Mouse (Mus musculus) right cerebral cortex, postnatal 36 days (tissue): ENCODE measurements at regions not wholly inside any gene's neighbourhood (a gene's known extent, or its start where the extent isn't known, plus 50 kb on each side); places are given as distances from the start of the nearest gene placed in this dataset.

Source experiments
- DNase-seq, 2 experiments: peaks; one replicate each; pipeline ENCODE4 v3.0.0; 2022; ENCODE audit warnings: low spot score in 2 of 2, mixed read lengths in 1 of 2

GRCm38 (mm10) chr1:71948686-71949085 lies 263.4 kb downstream of the Mreg start:
- DNase-seq: no peak

DNA sequence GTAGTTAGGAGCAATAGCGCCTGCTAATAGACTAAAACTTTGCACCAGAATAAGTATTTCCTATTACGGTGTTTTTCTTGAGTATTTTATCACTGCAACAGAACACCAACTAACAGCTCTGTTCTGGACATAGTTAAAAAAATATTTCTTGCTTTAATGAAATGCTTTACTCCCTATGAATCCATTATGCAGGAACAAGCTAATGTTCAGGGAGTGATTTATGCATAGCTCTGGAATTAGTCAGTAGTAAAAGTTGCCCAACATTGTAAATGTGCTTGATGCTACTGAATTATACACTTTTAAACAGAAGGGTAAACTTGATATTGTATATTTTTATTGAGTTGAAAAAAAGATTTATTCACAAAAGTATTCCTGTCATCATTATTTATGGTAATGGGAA lies 264.6 kb downstream of the Mreg start:
- DNase-seq: no peak

DNA sequence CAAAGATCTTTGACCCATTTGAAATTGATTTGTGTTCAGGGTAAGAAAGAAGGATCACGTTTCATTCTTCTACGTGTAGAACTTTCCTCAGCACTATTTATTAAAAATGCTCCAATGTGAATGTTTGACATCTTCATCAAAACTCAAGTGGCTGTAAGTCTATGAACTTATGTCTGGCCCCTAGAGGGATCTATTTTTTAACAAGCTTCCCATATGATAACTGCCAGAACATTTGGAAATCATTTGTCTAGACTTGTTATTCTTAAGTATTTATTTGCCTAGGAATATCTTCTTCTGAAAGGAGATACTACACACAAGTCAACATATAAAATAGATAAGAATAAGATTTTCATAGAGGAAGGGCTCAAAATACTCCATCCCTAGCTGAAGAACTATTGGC lies 265.2 kb downstream of the Mreg start:
- DNase-seq: no peak

DNA sequence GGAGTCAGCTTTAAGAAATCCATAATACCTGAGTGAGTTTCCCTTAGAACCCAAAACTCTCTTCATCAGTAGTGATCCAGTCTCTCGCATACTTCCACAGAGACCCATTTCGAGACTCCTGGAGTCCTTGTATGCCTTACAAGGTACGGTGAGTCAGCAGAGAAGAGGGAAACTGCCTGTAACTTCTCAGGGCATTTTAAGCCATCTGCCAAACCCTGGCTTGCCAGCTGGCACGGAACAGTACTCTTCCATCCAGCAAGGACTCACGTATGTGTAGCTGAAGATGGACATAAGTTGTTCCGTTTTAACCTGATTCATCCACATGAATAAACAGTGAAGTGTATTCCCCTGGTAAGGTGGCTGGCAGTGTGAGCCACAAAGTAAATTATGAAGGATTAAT lies 267.0 kb downstream of the Mreg start:
- DNase-seq: peak in 1 of 2 experiments; percentile 12

DNA sequence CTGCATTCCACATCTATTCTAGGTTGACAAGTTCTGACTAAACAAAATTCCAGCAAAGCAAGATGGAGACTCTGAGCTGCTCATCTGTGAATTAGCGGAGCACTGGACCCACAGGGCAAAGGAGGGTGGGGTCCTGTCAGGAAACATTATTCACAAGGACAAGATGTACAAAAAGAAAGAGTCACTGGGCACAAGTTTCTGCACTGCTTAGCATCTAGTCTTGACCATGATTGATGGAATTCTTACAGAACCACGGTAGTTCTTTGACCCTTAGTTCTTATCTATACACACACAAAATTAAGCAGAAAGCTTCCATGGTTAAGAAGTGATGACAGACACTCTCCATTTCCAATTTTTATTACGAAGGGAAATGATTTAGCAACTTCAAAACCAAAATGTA lies 267.6 kb downstream of the Mreg start:
- no peak for DNase-seq

GRCm38 (mm10) chr1:71942145-71942544 lies 270.0 kb downstream of the Mreg start:
- DNase-seq: no peak

- DNase-seq: no peak
Observed at GRCm38 (mm10) chr1:71941688-71942087, 270.4 kb downstream of the Mreg start.

DNA sequence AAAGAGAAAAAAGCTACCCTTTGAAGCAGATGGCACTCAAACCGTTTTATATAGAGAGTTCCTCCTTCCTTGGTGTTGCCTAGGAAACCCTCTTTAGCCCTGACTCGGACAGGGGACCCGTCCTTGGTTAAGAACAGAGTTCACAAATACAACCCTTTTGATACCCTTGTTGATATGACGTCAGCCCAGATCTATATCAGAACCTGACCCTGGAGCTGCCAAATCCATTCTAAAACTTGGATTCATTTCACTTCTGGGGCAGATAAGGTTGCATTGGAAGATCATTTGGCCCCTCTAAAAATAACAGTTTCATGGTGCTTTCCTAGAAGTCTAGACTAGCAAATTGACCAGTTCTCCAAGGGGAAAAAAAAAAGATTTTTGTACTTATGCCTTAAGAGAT lies 271.2 kb downstream of the Mreg start:
- no peak for DNase-seq

DNA sequence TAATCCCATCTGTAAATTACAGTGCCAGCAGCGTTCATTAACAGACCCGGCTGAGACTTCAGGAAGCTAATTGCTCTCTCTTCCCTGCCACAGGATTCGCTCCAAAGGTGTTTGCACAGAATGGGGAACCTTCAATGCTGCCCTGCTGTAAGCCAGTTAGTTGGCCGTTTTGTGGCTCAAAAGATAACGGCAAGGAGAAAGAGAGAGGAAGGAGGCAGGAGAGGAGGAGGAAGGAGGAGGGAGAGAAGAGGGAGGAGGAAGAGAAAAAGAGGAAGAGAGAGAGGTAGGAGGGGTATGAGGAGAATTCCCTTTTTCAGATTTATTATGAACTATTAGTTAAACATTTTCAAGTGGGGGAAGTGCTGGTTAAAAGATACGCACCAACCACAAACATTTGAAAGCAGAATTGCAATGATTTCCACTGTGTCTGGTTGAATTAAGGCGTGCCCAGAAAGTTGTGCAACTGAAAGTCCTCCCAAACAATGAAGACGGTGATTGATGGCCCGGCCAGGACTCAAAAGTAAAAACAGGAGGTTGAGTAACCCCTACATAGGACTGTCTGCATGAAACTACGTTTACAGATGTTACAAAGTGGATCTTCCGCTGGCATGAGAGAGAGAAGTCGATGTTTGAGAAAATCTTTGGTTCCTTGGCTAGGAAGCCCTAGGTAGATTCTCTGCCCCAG lies 273.6 kb downstream of the Mreg start:
- DNase-seq: no peak

DNA sequence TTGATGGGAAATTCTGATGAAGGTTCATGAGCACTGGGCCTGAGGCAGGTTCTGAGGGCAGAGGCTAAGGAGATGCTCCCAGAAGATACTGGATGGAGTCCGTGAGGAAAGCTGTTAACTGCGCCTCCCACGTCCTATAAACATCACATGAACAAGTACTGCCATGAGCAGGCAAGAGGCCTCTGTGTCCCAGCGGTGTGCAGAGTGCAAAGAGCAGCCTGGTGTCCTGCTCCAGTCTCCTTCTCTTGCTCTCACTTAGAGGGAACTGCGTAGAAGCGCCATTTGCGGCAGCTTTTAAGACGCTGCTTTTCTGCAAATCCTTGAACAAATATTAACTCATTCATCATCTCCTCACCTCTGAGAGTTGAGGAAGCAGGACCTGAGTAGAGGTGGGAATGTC lies 274.2 kb downstream of the Mreg start:
- DNase-seq: no peak

- no peak for DNase-seq
Observed at GRCm38 (mm10) chr1:71937168-71937567, 274.9 kb downstream of the Mreg start.

DNA sequence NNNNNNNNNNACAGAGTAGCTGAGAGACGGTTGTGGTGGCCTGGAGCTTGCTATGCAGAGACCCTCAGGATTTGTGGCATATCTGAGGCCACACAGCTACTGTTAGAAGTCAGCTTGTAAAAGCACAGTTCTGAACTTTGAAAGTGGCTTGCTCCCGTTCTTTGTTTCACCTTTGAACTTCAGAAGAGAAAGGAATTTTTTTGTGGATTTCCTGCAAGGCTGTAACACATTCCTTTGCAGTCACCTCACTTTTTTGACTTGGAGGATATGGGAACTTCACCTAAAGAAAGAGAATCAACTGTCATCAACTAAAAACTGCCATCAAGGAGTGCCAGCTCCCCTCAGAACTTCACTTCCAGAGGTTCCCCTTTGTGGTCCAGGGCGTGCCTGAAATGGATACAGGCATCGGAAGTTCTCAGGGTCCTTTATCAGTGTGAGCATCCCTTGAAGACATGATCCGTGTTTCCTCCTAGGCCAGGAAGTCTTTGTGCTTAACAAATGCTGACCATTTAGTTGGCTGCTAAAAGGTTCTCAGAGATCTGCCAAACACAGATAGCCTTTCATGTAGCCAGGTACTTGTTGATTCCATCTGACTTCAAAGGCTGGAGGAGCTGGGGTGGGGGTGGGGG lies 275.5 kb downstream of the Mreg start:
- DNase-seq: no peak

DNA sequence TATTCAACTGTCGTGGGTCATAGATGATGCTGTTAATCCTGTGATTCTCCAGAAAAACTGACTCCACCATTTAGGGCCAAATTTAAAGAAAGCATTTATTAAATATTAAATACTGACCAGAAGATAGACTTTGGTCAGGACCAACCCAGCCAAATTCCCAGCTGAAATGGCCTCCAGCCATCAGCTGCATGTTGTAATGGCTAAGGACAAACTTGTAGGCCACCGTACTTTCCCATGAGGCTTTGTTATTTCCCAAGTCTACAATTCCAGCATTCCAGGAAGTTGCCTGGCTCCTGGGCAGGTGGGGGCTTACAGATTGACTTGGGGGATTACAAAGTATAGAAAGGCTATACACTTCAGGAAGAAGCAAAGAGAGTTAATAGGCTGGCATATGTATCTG lies 272.5 kb upstream of the Fn1 start:
- DNase-seq: no peak

- no peak for DNase-seq
Observed at GRCm38 (mm10) chr1:71924884-71925283, 271.9 kb upstream of the Fn1 start.

- no peak for DNase-seq
Observed at GRCm38 (mm10) chr1:71923731-71924130, 270.7 kb upstream of the Fn1 start.

- DNase-seq: no peak
Observed at GRCm38 (mm10) chr1:71921456-71921855, 268.5 kb upstream of the Fn1 start.

DNA sequence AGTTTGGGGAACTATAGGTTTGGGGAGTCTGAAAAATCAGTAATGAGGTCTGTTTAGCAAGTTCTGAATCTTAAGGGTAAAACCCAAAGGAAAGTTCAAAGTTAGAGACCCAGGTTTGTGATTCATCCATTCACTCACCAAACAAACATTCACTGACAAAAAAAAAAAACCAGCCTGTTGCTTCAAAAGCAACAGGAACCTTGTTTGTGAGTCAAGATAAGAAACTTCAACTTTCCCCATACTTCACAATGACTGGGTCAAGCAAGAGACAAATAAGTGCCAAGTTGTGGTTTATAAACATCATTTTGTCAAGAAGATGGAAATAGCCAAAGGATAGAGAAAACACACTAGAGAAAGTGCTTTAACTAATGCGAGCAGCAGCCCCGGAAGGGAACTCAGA lies 266.9 kb upstream of the Fn1 start:
- no peak for DNase-seq

- no peak for DNase-seq
Observed at GRCm38 (mm10) chr1:71917021-71917420, 264.0 kb upstream of the Fn1 start.

DNA sequence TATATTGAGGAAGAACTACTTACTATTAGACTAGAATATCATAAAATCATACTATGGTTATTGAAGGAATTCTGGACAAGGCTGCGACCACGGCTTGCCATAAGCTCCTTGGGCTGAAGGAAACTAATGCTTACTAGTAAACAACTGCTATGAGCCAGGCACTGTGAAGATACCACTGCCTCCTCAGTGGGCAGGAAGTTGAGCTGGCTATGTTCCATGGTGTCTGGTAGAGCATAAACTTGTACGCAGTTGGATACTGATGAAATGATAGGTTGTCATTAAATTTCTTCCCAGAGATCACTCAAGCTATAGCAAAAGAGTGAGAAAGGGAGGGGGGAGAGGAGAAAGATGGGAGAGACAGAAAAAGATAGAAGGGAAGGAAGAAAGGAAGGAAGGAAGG lies 261.4 kb upstream of the Fn1 start:
- DNase-seq: no peak

DNA sequence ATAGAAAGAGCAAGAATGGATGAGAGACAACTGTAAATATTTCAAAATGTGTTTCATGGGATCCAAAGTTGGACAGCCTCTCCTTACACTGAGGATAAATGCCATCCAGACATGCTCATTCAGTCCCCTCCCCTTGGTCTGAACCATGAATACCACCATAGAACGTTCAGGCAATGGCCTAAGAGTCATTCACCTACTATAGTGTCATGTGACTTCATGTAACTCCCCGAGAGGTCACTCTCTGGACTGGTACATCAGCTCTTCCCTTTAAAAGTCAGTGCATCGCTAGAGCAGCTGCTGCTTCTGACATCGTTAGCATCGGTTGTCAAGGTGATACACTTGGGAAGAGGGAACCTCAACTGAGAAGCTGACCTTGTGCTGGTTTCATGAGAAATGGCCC lies 260.2 kb upstream of the Fn1 start:
- DNase-seq: no peak

GRCm38 (mm10) chr1:71912441-71912840 lies 259.4 kb upstream of the Fn1 start:
- no peak for DNase-seq

- DNase-seq: no peak
Observed at GRCm38 (mm10) chr1:71910125-71910524, 257.1 kb upstream of the Fn1 start.

DNA sequence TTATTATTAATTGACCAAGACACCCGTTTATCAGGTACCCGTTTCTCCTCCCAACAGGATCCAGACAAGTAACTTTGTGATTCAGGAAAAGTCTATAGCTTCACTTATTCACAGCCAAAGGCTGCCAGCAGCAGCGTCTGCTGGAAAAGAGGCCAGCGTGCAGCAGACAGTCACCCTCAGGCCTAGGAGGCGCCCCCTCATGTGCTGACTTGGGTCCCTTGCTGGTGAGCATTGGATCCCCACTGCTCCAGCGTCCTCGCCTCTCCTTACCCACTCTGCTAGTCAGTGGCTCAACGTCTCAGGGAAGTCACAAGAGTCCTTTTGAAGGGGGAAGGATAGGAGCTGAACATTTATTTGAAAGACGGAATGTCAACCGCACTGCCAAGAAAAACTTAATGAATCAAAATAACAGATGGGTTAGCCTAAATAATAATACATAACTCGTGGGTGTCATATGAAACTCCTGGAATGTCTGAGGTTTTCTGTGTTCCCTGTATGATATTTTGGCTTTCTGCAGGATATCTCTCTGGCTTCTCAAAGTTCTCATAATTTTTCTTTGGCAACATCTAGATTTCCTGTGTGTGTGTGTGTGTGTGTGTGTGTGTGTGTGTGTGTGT lies 256.6 kb upstream of the Fn1 start:
- DNase-seq: no peak
